Mouse (Mus musculus) urinary bladder, postnatal 36 days (tissue): ENCODE measurements around the gene Medag.
A peak's percentile ranks its signal among the peaks of the same experiment; 100 is the strongest.

ENCODE experiments used
- DNase-seq, 2 experiments: peaks; one replicate each; pipeline ENCODE4 v3.0.0; 2022; ENCODE audit warnings: low spot score in 2 of 2, mixed read lengths in 1 of 2

The Medag gene

GRCm38 (mm10) chr5:149429541-149429940 is 18.0 kb downstream of the Medag start:
- no peak for DNase-seq

- DNase-seq = no peak
Measured at GRCm38 (mm10) chr5:149430943-149431342, 19.4 kb downstream of the Medag start.

- peak; percentile 73 to 75 for DNase-seq
Measured at GRCm38 (mm10) chr5:149433618-149434017, 22.1 kb downstream of the Medag start.

GRCm38 (mm10) chr5:149434141-149434690 is 22.7 kb downstream of the Medag start:
- no peak for DNase-seq

GRCm38 (mm10) chr5:149436541-149436940 is 25.0 kb downstream of the Medag start:
- DNase-seq = no peak

GRCm38 (mm10) chr5:149437150-149437549 is 25.6 kb downstream of the Medag start:
- DNase-seq = no peak

- peak; percentile 29 to 41 for DNase-seq
Measured at GRCm38 (mm10) chr5:149439531-149440179, 28.1 kb downstream of the Medag start, which contains the start of gene Tex26. Tex26 (plus strand) TSS chr5:149439660.

GRCm38 (mm10) chr5:149440180-149440573 is 28.6 kb downstream of the Medag start:
- peak; percentile 30 to 44 for DNase-seq

GRCm38 (mm10) chr5:149441646-149442276 is 30.2 kb downstream of the Medag start:
- no peak for DNase-seq

GRCm38 (mm10) chr5:149442277-149442660 is 30.7 kb downstream of the Medag start:
- no peak for DNase-seq

GRCm38 (mm10) chr5:149444451-149444850 is 32.9 kb downstream of the Medag start:
- DNase-seq = no peak

GRCm38 (mm10) chr5:149446495-149446894 is 34.9 kb downstream of the Medag start:
- no peak for DNase-seq

GRCm38 (mm10) chr5:149447733-149448132 is 36.2 kb downstream of the Medag start:
- DNase-seq = no peak

GRCm38 (mm10) chr5:149449406-149449805 is 37.9 kb downstream of the Medag start:
- DNase-seq = no peak

- no peak for DNase-seq
Measured at GRCm38 (mm10) chr5:149451209-149451681, 39.7 kb downstream of the Medag start.

GRCm38 (mm10) chr5:149454281-149454680 is 42.7 kb downstream of the Medag start:
- DNase-seq = peak; percentile 69

GRCm38 (mm10) chr5:149456544-149456943 is 45.0 kb downstream of the Medag start:
- no peak for DNase-seq

- no peak for DNase-seq
Measured at GRCm38 (mm10) chr5:149462071-149462470, 50.5 kb downstream of the Medag start.

GRCm38 (mm10) chr5:149465305-149465704 is 53.8 kb downstream of the Medag start:
- DNase-seq = no peak

GRCm38 (mm10) chr5:149474142-149474541 is 62.6 kb downstream of the Medag start:
- DNase-seq = no peak

GRCm38 (mm10) chr5:149474701-149475468 is 63.3 kb downstream of the Medag start:
- no peak for DNase-seq
